Comparison of ENCODE assay signal across 8 mouse cellular contexts in the genomic region with DNA sequence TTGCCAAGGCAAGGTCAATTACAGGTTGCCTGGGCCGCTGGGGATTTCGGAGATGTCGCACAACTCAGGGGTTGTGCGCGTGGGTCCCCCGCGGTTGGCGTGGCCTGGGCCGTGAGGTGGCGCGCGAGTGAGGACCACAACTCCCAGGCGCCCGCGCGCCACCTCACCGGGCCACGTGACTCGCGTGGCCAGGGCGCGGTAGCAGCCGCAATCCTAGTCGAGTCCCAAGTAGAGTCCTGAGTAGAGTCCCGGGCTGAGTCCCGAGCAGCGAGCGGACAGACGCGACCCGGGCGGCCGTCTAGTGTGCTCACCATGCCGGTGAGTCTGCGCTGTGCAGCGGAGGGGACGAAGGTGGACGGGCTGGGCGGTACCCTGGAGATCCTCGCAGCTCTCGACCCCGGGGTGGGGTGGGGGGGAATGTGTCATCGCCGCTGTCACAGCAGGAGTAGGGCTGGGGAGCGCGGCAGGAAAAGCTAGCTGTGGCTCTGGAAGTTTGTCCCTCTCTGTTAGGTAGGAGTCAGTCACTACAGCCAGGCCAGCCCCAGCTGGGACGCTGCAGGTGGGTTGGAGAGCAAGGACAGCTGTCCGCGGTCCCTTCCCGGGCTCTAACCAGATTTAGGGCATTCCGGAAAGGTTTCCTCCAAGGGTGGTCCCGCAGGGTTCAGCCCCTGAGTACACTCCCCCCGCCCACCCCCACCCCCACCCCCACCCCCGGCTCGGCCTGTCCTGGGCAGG. TPM values are rescaled to one million over a fixed set of nuclear protein-coding genes. Genes with fewer than 3 reads are reported as not detected.
DNase-seq lines count a peak whose midpoint lies in the region; ATAC-seq lines count a peak whose summit lies in the region.

No protein-coding gene starts in this region.

- intact Hi-C loops in left cerebral cortex, postnatal 10 days (cut with DNase I) = loop anchor here (10.0 kb wide), 1 partner anchor 82 kb away; no protein-coding TSS in a partner anchor

- peak; percentile 90 to 96 for DNase-seq in adrenal gland, adult (ENCODE audit: inconsistent age in 2 of 2, low spot score in 1 of 2)
- DNase-seq in cerebellum, postnatal 4 days (ENCODE audit: low spot score in 2 of 2) = peak; percentile 45 to 70
- DNase-seq in gastrocnemius, postnatal 10 days = peak; percentile 72
- DNase-seq in induced T-regulatory cell, adult 2 months (ENCODE audit: low read depth) = peak; percentile 82
- DNase-seq in left cerebral cortex, postnatal 10 days (ENCODE audit: extremely low spot score in 1 of 2, low spot score in 2 of 2) = peak; percentile 66 to 87
- DNase-seq in right cerebral cortex, postnatal 14 days = peak; percentile 78
- DNase-seq in yolk sac, embryonic 10.5 days (ENCODE audit: low spot score) = peak; percentile 79

- peak; percentile 45 for ATAC-seq in megakaryocyte progenitor cell, adult 5-6 weeks (replicated peaks; ENCODE audit: poor library complexity)

RNA-seq across cellular contexts. Expression of a gene that starts 24.1 kb away (rescaled TPM):
- total RNA-seq in gastrocnemius, postnatal 10 days (2021) = 1 to 10 TPM; 6.6 to 9.2 TPM
- 1 to 10 TPM; 8.5 to 9.4 TPM for total RNA-seq in left cerebral cortex, postnatal 10 days (2021)
- total RNA-seq in megakaryocyte progenitor cell, adult 5-6 weeks (2015) = 16.9 and 21.8 TPM in 2 replicates
- 18.6 and 23.0 TPM in 2 replicates for total RNA-seq in megakaryocyte progenitor cell, adult 5-6 weeks (2017)

RNA-seq across cellular contexts. Expression of a gene that starts 55.6 kb away (rescaled TPM):
- total RNA-seq in gastrocnemius, postnatal 10 days (2021) = 1 to 10 TPM; 3.0 to 3.3 TPM
- 10 to 100 TPM; 22.3 to 22.9 TPM for total RNA-seq in left cerebral cortex, postnatal 10 days (2021)
- 0.54 TPM in 1 of 2 replicates, not detected in the other for total RNA-seq in megakaryocyte progenitor cell, adult 5-6 weeks (2015)
- not detected in 2 replicates for total RNA-seq in megakaryocyte progenitor cell, adult 5-6 weeks (2017)

Comparison
In these comparisons a context has a peak if more than half of its experiments do, and no peak if none do; other contexts are left out.
1. Peak in every context shown above with its lines: DNase-seq and ATAC-seq.
2. RNA of a gene that starts 55.6 kb away (total RNA-seq): 22.3 to 22.9 TPM in left cerebral cortex, postnatal 10 days; 3.0 to 3.3 TPM in gastrocnemius, postnatal 10 days and 0.54 TPM in megakaryocyte progenitor cell, adult 5-6 weeks; every median in the first group is over 4 times any median in the second.